Mouse (Mus musculus) midbrain, embryonic 16.5 days (tissue): Measurements from ENCODE around the gene Actr3. TPM values are rescaled to one million over a fixed set of nuclear protein-coding genes. Genes with fewer than 3 reads are reported as not detected.

Experiments used
- ATAC-seq: fragments of 200-750 bp; cut with Nextera tagmentation; 2 replicates; pipeline ENCODE4 v1.8.0; 2017; ENCODE audit warnings: moderate TSS enrichment
- H3K27ac ChIP-seq: fragments of 300-500 bp; sonication (generic); 2 replicates; pipeline ENCODE4 v1.5.1; 2014; ENCODE audit warnings: mild to moderate bottlenecking, low read length, mixed read lengths
- H3K27me3 ChIP-seq: fragments of 300-500 bp; sonication (generic); 2 replicates; pipeline ENCODE4 v1.6.1; 2014; ENCODE audit warnings: low read depth, low read length, mixed read lengths; ENCODE audit not compliant: control insufficient read depth, insufficient read depth
- H3K36me3 ChIP-seq: fragments of 300-500 bp; sonication (generic); 2 replicates; pipeline ENCODE4 v1.6.1; 2014; ENCODE audit warnings: mild to moderate bottlenecking, low read length, moderate library complexity, mixed read lengths; ENCODE audit not compliant: control insufficient read depth, insufficient read depth
- H3K4me1 ChIP-seq: fragments of 300-500 bp; sonication (generic); 2 replicates; pipeline ENCODE4 v1.6.1; 2014; ENCODE audit warnings: mild to moderate bottlenecking, low read length, mixed read lengths; ENCODE audit not compliant: control insufficient read depth, insufficient read depth
- H3K4me2 ChIP-seq: fragments of 300-500 bp; sonication (generic); 2 replicates; pipeline ENCODE4 v1.6.1; 2014; ENCODE audit warnings: mild to moderate bottlenecking, low read length, mixed read lengths
- H3K4me3 ChIP-seq: fragments of 300-500 bp; sonication (generic); 2 replicates; pipeline ENCODE4 v1.5.1; 2014; ENCODE audit warnings: low read depth, mild to moderate bottlenecking, low read length, moderate library complexity, mixed read lengths
- H3K9ac ChIP-seq: fragments of 300-500 bp; sonication (generic); 2 replicates; pipeline ENCODE4 v1.6.1; 2014; ENCODE audit warnings: low read depth, low read length, mixed read lengths
- H3K9me3 ChIP-seq: fragments of 300-500 bp; sonication (generic); replicated peaks from 2 replicates; pipeline ENCODE4 v1.6.1; 2014; ENCODE audit warnings: mild to moderate bottlenecking, low read length, mixed read lengths; ENCODE audit not compliant: control insufficient read depth, poor library complexity, severe bottlenecking
- WGBS: fragments of 180-500 bp; shearing (Covaris S2); extraction: QIAGEN DNeasy Blood & Tissue Kit; methylation state at CpG from one replicate; pipeline ENCODE4 v1.1.7; 2014; 5-methylcytosine and 5-hydroxymethylcytosine counted together
- polyA plus RNA-seq: library from polyadenylated mRNA; unstranded; fragments of >200 nt; fragmentation: Nextera tagmentation; extraction: Ambion mirVana; gene quantifications from 2 replicates; pipeline ENCODE4 v1.2.1, GENCODE M21; 2015

The Actr3 gene
- polyA plus RNA-seq, 1 experiment from 2014 or later: 217 TPM

DNA sequence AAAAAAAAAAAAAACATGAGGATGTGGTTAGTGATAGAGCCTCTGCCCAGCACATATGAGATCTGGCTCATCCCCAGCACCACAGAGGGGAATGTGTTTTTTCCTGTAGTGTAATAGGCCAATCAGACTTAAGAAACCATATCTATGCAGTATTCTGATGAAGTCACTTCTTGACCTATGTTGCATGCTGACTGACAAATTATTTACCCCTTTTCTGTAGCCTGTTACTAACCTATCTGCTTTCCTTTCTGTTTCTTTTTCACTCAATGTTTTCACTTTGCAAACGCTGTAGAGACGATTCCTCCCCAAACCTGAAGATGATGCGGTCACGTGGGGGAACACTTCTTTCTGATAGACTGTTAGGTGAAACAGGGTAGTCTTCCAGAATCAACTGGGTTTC is 32.4 kb upstream of the Actr3 start:
- H3K9me3 ChIP-seq: no peaks in the 10 kb centered on the region
- no peaks in the 10 kb centered on the region for H3K4me1 ChIP-seq
- WGBS: 93% methylated on average over 4 of the region's 4 CpGs
- no peak overlapping the region for H3K9ac ChIP-seq
- H3K27me3 ChIP-seq: no peaks in the 10 kb centered on the region
- ATAC-seq: no peak
- H3K4me2 ChIP-seq: no peak overlapping the region
- no peak overlapping the region for H3K4me3 ChIP-seq
- no peak overlapping the region for H3K27ac ChIP-seq
- H3K36me3 ChIP-seq: no peaks in the 10 kb centered on the region

DNA sequence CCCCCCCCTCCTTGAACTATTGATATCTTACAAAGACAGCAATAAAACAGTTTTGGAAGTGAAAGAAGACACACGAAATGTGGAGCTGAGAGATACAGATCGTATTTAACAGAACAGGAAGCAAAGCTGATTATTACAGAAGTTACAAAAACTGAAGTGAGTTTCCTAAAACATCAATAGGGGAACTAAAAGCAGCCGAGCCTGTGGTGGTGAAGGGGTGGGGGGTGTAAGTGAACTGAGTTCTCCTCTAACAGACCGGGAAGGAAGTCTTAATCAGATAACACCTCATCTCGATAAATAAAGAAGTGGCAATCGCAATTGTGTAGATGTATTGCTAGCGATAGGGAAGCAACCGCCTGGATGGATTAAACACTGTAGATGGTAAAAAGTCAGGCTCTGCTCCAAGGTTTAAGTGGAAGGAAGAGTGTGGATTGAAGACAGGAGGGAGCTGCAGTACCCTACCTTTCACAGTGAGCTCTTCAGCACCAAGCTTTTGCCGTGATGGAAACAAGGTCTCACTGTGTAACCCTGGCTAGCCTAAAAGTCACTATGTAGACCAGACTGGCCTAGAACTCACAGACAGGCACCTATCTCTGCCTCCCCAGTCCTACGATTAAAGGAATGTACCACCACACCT is 31.2 kb upstream of the Actr3 start:
- H3K9ac ChIP-seq: no peak overlapping the region
- H3K4me3 ChIP-seq: no peak overlapping the region
- no peaks in the 10 kb centered on the region for H3K4me1 ChIP-seq
- no peaks in the 10 kb centered on the region for H3K9me3 ChIP-seq
- H3K36me3 ChIP-seq: no peaks in the 10 kb centered on the region
- H3K27ac ChIP-seq: no peak overlapping the region
- H3K4me2 ChIP-seq: no peak overlapping the region
- no peak for ATAC-seq
- H3K27me3 ChIP-seq: no peaks in the 10 kb centered on the region
- 85% methylated on average over 10 of the region's 10 CpGs for WGBS

DNA sequence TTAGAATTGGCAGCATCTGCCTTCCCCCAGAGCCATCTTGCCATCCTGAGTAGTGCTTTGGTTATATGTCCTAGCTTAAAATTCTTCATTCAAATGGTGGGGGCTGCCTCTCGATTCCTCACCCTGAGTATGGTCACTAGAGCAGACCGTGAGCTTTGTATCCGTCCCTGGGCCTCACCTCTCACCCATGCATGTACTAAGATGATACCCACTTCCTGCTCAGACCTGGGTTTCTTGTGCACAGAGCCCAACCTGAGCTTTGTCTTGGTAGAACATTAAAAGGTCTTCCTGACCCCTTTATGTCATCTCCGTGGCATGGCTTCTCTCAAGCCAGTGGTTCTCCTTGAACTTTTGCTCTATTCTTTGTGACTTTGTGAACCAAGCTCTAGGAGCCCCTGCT is 28.5 kb upstream of the Actr3 start:
- no peak for ATAC-seq
- H3K4me1 ChIP-seq: no peaks in the 10 kb centered on the region
- H3K9me3 ChIP-seq: no peaks in the 10 kb centered on the region
- H3K4me2 ChIP-seq: no peak overlapping the region
- 94% methylated on average over 4 of the region's 4 CpGs for WGBS
- no peak overlapping the region for H3K9ac ChIP-seq
- no peaks in the 10 kb centered on the region for H3K27me3 ChIP-seq
- H3K27ac ChIP-seq: no peak overlapping the region
- H3K4me3 ChIP-seq: no peak overlapping the region
- no peaks in the 10 kb centered on the region for H3K36me3 ChIP-seq

DNA sequence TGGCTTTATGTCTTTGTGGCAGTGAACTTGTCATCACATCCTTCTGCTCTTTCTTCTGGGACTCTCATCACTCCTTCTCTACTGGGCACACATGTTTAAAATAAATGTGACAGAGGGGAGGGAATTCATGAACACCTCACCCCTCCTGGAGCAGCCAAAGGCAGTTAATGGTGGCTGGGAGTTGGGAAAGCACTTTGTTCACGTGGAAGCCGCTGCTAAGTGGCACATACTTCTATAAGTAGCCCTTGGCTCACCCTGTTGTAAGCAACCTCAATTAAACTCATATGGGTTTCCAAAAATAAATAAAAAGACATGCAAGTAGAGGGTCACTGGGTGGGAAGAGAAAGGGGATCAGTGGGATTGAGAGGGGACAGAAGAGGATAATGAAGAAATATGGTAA is 27.8 kb upstream of the Actr3 start:
- Histone ChIP-seq H3K4me1 (no peaks in the 10 kb centered on the region), H3K4me3 (no peak overlapping the region), H3K9ac (no peak overlapping the region), H3K4me2 (no peak overlapping the region), H3K27me3 (no peaks in the 10 kb centered on the region), H3K9me3 (no peaks in the 10 kb centered on the region), H3K36me3 (no peaks in the 10 kb centered on the region), H3K27ac (no peak overlapping the region)
- WGBS: 87% methylated on average over 2 of the region's 2 CpGs
- no peak for ATAC-seq

DNA sequence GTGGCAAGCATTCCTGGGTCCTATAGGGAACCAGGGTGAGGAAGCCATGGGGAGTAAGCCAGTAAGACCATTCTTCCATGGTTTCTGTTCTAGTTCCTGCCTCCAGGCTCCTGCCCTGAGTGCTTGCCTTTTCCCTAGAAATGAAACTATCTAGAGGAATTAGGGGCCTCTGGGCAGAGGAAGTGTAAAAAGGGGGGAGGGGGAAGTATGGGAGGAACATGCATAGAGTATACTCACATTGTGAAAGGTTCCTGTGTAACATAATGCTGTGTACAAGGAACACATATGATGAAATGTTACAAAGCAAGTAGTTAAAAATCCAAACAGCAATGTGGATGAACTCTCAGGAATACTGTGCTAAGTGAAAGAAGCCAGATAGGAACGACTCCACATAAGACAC is 27.4 kb upstream of the Actr3 start:
- no peak overlapping the region for H3K4me2 ChIP-seq
- no peak overlapping the region for H3K9ac ChIP-seq
- no peak overlapping the region for H3K27ac ChIP-seq
- no peaks in the 10 kb centered on the region for H3K36me3 ChIP-seq
- H3K4me3 ChIP-seq: no peak overlapping the region
- no peaks in the 10 kb centered on the region for H3K9me3 ChIP-seq
- ATAC-seq: no peak
- WGBS: 82% methylated on average over 1 of the region's 1 CpGs
- H3K4me1 ChIP-seq: no peaks in the 10 kb centered on the region
- no peaks in the 10 kb centered on the region for H3K27me3 ChIP-seq

DNA sequence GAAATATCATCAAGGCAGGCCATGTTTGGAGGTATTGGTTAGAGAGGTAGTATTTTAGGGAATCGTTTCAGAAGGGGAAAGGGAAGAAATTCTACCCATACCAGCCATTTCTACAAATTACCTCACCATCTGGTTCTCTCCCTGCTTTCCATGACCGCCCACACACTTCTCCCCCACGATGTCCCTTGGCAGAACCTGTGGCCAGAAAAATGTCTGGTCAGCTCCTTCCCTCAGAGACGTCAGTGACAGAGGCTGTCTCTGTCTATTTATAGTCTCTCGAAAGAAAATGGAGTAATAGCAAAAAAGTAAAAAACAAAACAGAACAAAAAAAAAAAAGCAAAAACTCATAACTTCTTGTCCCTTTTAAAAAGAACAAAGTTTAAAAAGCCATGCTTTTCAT is 23.0 kb upstream of the Actr3 start:
- no peak overlapping the region for H3K27ac ChIP-seq
- WGBS: 91% methylated on average over 5 of the region's 5 CpGs
- no peaks in the 10 kb centered on the region for H3K9me3 ChIP-seq
- no peaks in the 10 kb centered on the region for H3K27me3 ChIP-seq
- H3K4me2 ChIP-seq: no peak overlapping the region
- ATAC-seq: no peak
- H3K4me1 ChIP-seq: 0 out of 2 replicates have a peak, but pooled peaks cover 4% of the 10 kb centered on the region
- no peak overlapping the region for H3K9ac ChIP-seq
- no peaks in the 10 kb centered on the region for H3K36me3 ChIP-seq
- no peak overlapping the region for H3K4me3 ChIP-seq

DNA sequence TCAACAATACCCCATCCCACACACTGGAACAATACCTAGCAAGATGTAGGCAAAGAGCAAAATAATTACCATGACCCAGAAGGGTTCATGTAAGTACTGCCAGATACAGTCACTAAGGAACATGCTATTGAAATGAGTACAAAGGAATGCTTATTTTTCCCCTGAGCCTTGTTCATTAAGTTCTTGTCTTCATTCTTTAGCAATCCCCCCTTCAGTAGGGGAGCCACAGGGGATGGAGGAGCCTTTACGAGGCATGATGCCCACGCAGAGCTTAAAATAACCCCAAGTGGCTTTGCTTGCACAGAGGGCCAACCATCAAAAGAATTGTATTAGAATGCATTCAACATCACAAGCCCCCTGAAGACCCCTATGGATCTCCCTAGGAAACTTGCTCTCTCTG is 19.6 kb upstream of the Actr3 start:
- 0 out of 2 replicates have a peak, but pooled peaks cover 4% of the 10 kb centered on the region for H3K4me1 ChIP-seq
- no peak overlapping the region for H3K4me3 ChIP-seq
- 14% methylated on average over 2 of the region's 2 CpGs for WGBS
- no peaks in the 10 kb centered on the region for H3K27me3 ChIP-seq
- no peak overlapping the region for H3K9ac ChIP-seq
- no peaks in the 10 kb centered on the region for H3K9me3 ChIP-seq
- no peaks in the 10 kb centered on the region for H3K36me3 ChIP-seq
- no peak for ATAC-seq
- H3K27ac ChIP-seq: no peak overlapping the region
- H3K4me2 ChIP-seq: no peak overlapping the region

DNA sequence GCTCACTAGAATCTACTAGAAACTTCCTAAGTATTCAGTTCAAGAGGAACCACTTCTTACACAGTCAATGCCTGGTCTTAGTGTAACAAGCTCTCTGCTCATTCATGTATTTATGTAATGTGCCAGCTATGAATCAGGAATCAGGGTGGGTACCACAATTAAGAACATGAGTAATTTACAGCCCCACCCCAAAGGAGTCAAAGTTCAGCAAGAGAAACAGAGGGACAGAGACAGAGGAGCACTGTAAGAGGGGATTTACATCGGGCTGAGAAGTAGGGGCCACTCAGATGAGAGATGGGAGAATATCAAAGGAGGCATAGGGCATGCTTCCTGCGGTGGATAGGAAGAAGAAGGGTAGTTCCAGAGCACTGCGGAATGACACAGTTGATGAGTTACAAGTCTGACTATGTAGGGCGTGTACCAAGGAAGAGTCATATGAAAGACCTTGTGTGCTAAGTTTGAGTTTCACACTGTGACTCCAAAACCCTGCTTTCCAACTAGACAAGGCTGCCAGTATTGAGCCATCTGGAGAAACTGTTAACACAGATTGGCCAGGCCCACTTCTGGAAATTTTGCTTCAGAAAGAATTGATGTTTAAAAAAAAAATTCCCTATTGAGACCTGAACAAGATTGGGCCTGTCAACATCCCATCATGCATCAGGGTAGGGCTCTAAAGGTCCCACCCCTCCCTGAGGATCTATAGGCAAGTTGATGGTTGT is 14.9 kb upstream of the Actr3 start:
- Histone ChIP-seq H3K4me2 (no peak overlapping the region), H3K27me3 (no peaks in the 10 kb centered on the region), H3K9me3 (no peaks in the 10 kb centered on the region), H3K9ac (no peak overlapping the region), H3K4me1 (0 out of 2 replicates have a peak, but pooled peaks cover 4% of the 10 kb centered on the region), H3K4me3 (no peak overlapping the region), H3K27ac (no peak overlapping the region), H3K36me3 (no peaks in the 10 kb centered on the region)
- 84% methylated on average over 4 of the region's 4 CpGs for WGBS
- no peak for ATAC-seq

DNA sequence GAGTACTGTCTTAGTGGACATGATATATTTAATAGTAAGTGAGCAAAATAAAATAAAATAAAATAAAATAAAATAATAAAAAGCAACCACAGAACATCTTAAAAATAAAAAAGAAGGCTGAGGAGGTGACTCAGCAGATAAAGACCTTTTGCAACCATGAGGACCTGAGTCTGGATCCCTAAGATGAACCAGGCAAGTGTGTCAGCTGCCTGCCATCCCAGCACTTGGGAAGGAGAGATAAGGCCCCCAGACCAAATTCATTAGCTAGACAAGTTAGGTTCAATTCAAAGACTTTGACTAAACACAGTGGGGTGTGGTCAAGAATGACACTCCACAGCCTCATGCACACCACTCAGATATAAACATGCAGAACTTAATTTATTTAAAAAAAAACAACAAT is 12.4 kb upstream of the Actr3 start:
- H3K9ac ChIP-seq: no peak overlapping the region
- H3K9me3 ChIP-seq: no peaks in the 10 kb centered on the region
- H3K4me1 ChIP-seq: no peaks in the 10 kb centered on the region
- H3K27ac ChIP-seq: no peak overlapping the region
- ATAC-seq: no peak
- no peak overlapping the region for H3K4me3 ChIP-seq
- H3K27me3 ChIP-seq: no peaks in the 10 kb centered on the region
- no peak overlapping the region for H3K4me2 ChIP-seq
- H3K36me3 ChIP-seq: no peaks in the 10 kb centered on the region
